Mouse (Mus musculus): Measurements from ENCODE around the gene Rab24.

Gene Rab24

GRCm38 (mm10) chr13:55321434-55322129 is at the start of gene Rab24:
TSS of gene Rab24 (minus strand) at chr13:55321946.
- peak; percentile 90 for DNase-seq

- no peak for DNase-seq
Measured at GRCm38 (mm10) chr13:55371007-55371681, 49.4 kb upstream of the Rab24 start.

- DNase-seq: no peak
Measured at GRCm38 (mm10) chr13:55370234-55370633, 48.5 kb upstream of the Rab24 start.

GRCm38 (mm10) chr13:55369531-55370114 is 47.9 kb upstream of the Rab24 start, which contains the start of gene Rgs14:
TSS of gene Rgs14 (plus strand) at chr13:55369732.
- DNase-seq: peak; percentile 43

GRCm38 (mm10) chr13:55368401-55368800 is 46.7 kb upstream of the Rab24 start:
- no peak for DNase-seq

GRCm38 (mm10) chr13:55362453-55363060 is 40.8 kb upstream of the Rab24 start, which contains the start of gene Lman2:
TSS of gene Lman2 (minus strand) at chr13:55362783.
- peak; percentile 98 for DNase-seq

- no peak for DNase-seq
Measured at GRCm38 (mm10) chr13:55361974-55362452, 40.3 kb upstream of the Rab24 start.

- DNase-seq: no peak
Measured at GRCm38 (mm10) chr13:55361145-55361544, 39.4 kb upstream of the Rab24 start.

- DNase-seq: no peak
Measured at GRCm38 (mm10) chr13:55346745-55347144, 25.0 kb upstream of the Rab24 start.

- DNase-seq: peak; percentile 40
Measured at GRCm38 (mm10) chr13:55344286-55344685, 22.5 kb upstream of the Rab24 start.

GRCm38 (mm10) chr13:55342469-55342868 is 20.7 kb upstream of the Rab24 start:
- DNase-seq: no peak

- DNase-seq: no peak
Measured at GRCm38 (mm10) chr13:55339259-55339658, 17.5 kb upstream of the Rab24 start.

- no peak for DNase-seq
Measured at GRCm38 (mm10) chr13:55338131-55339054, 16.6 kb upstream of the Rab24 start.

GRCm38 (mm10) chr13:55337341-55337975 is 15.7 kb upstream of the Rab24 start:
- no peak for DNase-seq

- DNase-seq: no peak
Measured at GRCm38 (mm10) chr13:55335701-55336100, 14.0 kb upstream of the Rab24 start.

GRCm38 (mm10) chr13:55332331-55332730 is 10.6 kb upstream of the Rab24 start:
- no peak for DNase-seq

GRCm38 (mm10) chr13:55330567-55331400 is 9.0 kb upstream of the Rab24 start:
- no peak for DNase-seq

GRCm38 (mm10) chr13:55329683-55330566 is 8.2 kb upstream of the Rab24 start, which contains the start of gene Mxd3:
TSS of gene Mxd3 (minus strand) at chr13:55329823.
- DNase-seq: peak; percentile 83

GRCm38 (mm10) chr13:55329109-55329682 is 7.5 kb upstream of the Rab24 start:
- no peak for DNase-seq
